Mouse (Mus musculus) kidney, embryonic 14.5 days (tissue): ENCODE results near the gene Hmgb1. TPM values are rescaled to one million over a fixed set of nuclear protein-coding genes. Genes with fewer than 3 reads are reported as not detected.

Experiments
- ATAC-seq: fragments of 200-750 bp; cut with Nextera tagmentation; 2 replicates; pipeline ENCODE4 v1.8.0; 2017; ENCODE audit warnings: moderate number of reproducible peaks, mild to moderate bottlenecking, moderate TSS enrichment, moderate library complexity; ENCODE audit not compliant: low FRiP score, low TSS enrichment
- H3K27ac ChIP-seq: fragments of 300-500 bp; sonication (generic); 2 replicates; pipeline ENCODE4 v1.5.1; 2014; ENCODE audit warnings: low read depth, mild to moderate bottlenecking, low read length, moderate library complexity, mixed read lengths
- H3K27me3 ChIP-seq: fragments of 300-500 bp; sonication (generic); 2 replicates; pipeline ENCODE4 v1.6.1; 2014; ENCODE audit warnings: mild to moderate bottlenecking, low read length; ENCODE audit not compliant: control insufficient read depth, insufficient read depth
- H3K36me3 ChIP-seq: fragments of 300-500 bp; sonication (generic); 2 replicates; pipeline ENCODE4 v1.6.1; 2014; ENCODE audit warnings: low read length, mixed read lengths; ENCODE audit not compliant: control insufficient read depth, insufficient read depth
- H3K4me1 ChIP-seq: fragments of 300-500 bp; sonication (generic); 2 replicates; pipeline ENCODE4 v1.6.1; 2014; ENCODE audit warnings: low read length, mixed read lengths; ENCODE audit not compliant: control insufficient read depth, insufficient read depth
- H3K4me2 ChIP-seq: fragments of 300-500 bp; sonication (generic); replicated peaks from 2 replicates; pipeline ENCODE4 v1.6.1; 2014; ENCODE audit warnings: low read depth, mild to moderate bottlenecking, low read length
- H3K4me3 ChIP-seq: fragments of 300-500 bp; sonication (generic); 2 replicates; pipeline ENCODE4 v1.5.1; 2014; ENCODE audit warnings: mild to moderate bottlenecking, low read length
- H3K9ac ChIP-seq: fragments of 300-500 bp; sonication (generic); 2 replicates; pipeline ENCODE4 v1.6.1; 2014; ENCODE audit warnings: low read depth, mild to moderate bottlenecking, low read length, moderate library complexity
- H3K9me3 ChIP-seq: fragments of 300-500 bp; sonication (generic); 2 replicates; pipeline ENCODE4 v1.6.1; 2016; ENCODE audit warnings: low read length; ENCODE audit not compliant: control insufficient read depth
- WGBS: fragments of 180-500 bp; shearing (Covaris S2); extraction: QIAGEN DNeasy Blood & Tissue Kit; methylation state at CpG from one replicate; pipeline ENCODE4 v1.1.7; 2014; 5-methylcytosine and 5-hydroxymethylcytosine counted together
- polyA plus RNA-seq: library from polyadenylated mRNA; unstranded; fragments of >200 nt; fragmentation: Nextera tagmentation; extraction: Ambion mirVana; gene quantifications from 2 replicates; pipeline ENCODE4 v1.2.1, GENCODE M21; 2014

The Hmgb1 gene
- polyA plus RNA-seq, 1 experiment from 2014 or later: 1,862 TPM

GRCm38 (mm10) chr5:149179826-149180225 lies 4.5 kb downstream of the Hmgb1 start:
- Histone ChIP-seq H3K9me3 (no peaks in the 10 kb centered on the region), H3K4me1 (no peaks in the 10 kb centered on the region), H3K27ac (no peak overlapping the region), H3K36me3 (no peaks in the 10 kb centered on the region), H3K4me3 (no peak overlapping the region), H3K27me3 (no peaks in the 10 kb centered on the region), H3K9ac (no peak overlapping the region), H3K4me2 (no peak overlapping the region)
- 40% methylated on average over 3 of the region's 3 CpGs for WGBS
- ATAC-seq: no peak

GRCm38 (mm10) chr5:149178095-149178494 lies 6.2 kb downstream of the Hmgb1 start:
- H3K9ac ChIP-seq: no peak overlapping the region
- no peak overlapping the region for H3K4me2 ChIP-seq
- no peaks in the 10 kb centered on the region for H3K27me3 ChIP-seq
- H3K27ac ChIP-seq: no peak overlapping the region
- WGBS: 89% methylated on average over 5 of the region's 5 CpGs
- no peaks in the 10 kb centered on the region for H3K36me3 ChIP-seq
- H3K4me3 ChIP-seq: no peak overlapping the region
- no peaks in the 10 kb centered on the region for H3K9me3 ChIP-seq
- H3K4me1 ChIP-seq: no peaks in the 10 kb centered on the region
- ATAC-seq: no peak

GRCm38 (mm10) chr5:149175736-149176135 lies 8.6 kb downstream of the Hmgb1 start:
- H3K9ac ChIP-seq: no peak overlapping the region
- no peak overlapping the region for H3K27ac ChIP-seq
- no peaks in the 10 kb centered on the region for H3K27me3 ChIP-seq
- WGBS: 94% methylated on average over 6 of the region's 6 CpGs
- no peak overlapping the region for H3K4me3 ChIP-seq
- no peaks in the 10 kb centered on the region for H3K4me1 ChIP-seq
- ATAC-seq: no peak
- H3K36me3 ChIP-seq: no peaks in the 10 kb centered on the region
- H3K9me3 ChIP-seq: no peaks in the 10 kb centered on the region
- no peak overlapping the region for H3K4me2 ChIP-seq

- no peak for ATAC-seq
- H3K4me1 ChIP-seq: no peaks in the 10 kb centered on the region
- no peaks in the 10 kb centered on the region for H3K9me3 ChIP-seq
- H3K36me3 ChIP-seq: no peaks in the 10 kb centered on the region
- H3K27me3 ChIP-seq: no peaks in the 10 kb centered on the region
- no peak overlapping the region for H3K4me3 ChIP-seq
- no peak overlapping the region for H3K4me2 ChIP-seq
- H3K27ac ChIP-seq: no peak overlapping the region
- 83% methylated on average over 7 of the region's 7 CpGs for WGBS
- no peak overlapping the region for H3K9ac ChIP-seq
Observed at GRCm38 (mm10) chr5:149174527-149174926, 9.8 kb downstream of the Hmgb1 start.

- Histone ChIP-seq H3K4me1 (no peaks in the 10 kb centered on the region), H3K36me3 (no peaks in the 10 kb centered on the region), H3K27ac (no peak overlapping the region), H3K27me3 (no peaks in the 10 kb centered on the region), H3K9ac (no peak overlapping the region), H3K9me3 (no peaks in the 10 kb centered on the region), H3K4me3 (no peak overlapping the region), H3K4me2 (no peak overlapping the region)
- no peak for ATAC-seq
- WGBS: 73% methylated on average over 10 of the region's 10 CpGs
Observed at GRCm38 (mm10) chr5:149172246-149172645, 12.0 kb downstream of the Hmgb1 start.

- H3K36me3 ChIP-seq: no peaks in the 10 kb centered on the region
- H3K9me3 ChIP-seq: no peaks in the 10 kb centered on the region
- ATAC-seq: no peak
- 47% methylated on average over 8 of the region's 8 CpGs for whole genome bisulfite sequencing
- H3K4me3 ChIP-seq: no peak overlapping the region
- no peaks in the 10 kb centered on the region for H3K27me3 ChIP-seq
- no peaks in the 10 kb centered on the region for H3K4me1 ChIP-seq
- H3K9ac ChIP-seq: no peak overlapping the region
- no peak overlapping the region for H3K27ac ChIP-seq
- H3K4me2 ChIP-seq: no peak overlapping the region
Observed at GRCm38 (mm10) chr5:149170841-149171588, 13.3 kb downstream of the Hmgb1 start.

GRCm38 (mm10) chr5:149168816-149169215 lies 15.5 kb downstream of the Hmgb1 start:
- H3K27ac ChIP-seq: no peak overlapping the region
- H3K9me3 ChIP-seq: no peaks in the 10 kb centered on the region
- H3K4me2 ChIP-seq: no peak overlapping the region
- ATAC-seq: no peak
- no peaks in the 10 kb centered on the region for H3K27me3 ChIP-seq
- H3K4me1 ChIP-seq: no peaks in the 10 kb centered on the region
- H3K4me3 ChIP-seq: no peak overlapping the region
- no peaks in the 10 kb centered on the region for H3K36me3 ChIP-seq
- H3K9ac ChIP-seq: no peak overlapping the region
- 94% methylated on average over 9 of the region's 9 CpGs for WGBS

GRCm38 (mm10) chr5:149168051-149168450 lies 16.2 kb downstream of the Hmgb1 start:
- Histone ChIP-seq H3K27me3 (no peaks in the 10 kb centered on the region), H3K27ac (no peak overlapping the region), H3K4me1 (no peaks in the 10 kb centered on the region), H3K4me3 (no peak overlapping the region), H3K36me3 (no peaks in the 10 kb centered on the region), H3K4me2 (no peak overlapping the region), H3K9me3 (no peaks in the 10 kb centered on the region), H3K9ac (no peak overlapping the region)
- no peak for ATAC-seq
- WGBS: 90% methylated on average over 2 of the region's 2 CpGs

GRCm38 (mm10) chr5:149166011-149166410 lies 18.3 kb downstream of the Hmgb1 start:
- Histone ChIP-seq H3K27ac (no peak overlapping the region), H3K27me3 (no peaks in the 10 kb centered on the region), H3K9ac (no peak overlapping the region), H3K36me3 (no peaks in the 10 kb centered on the region), H3K4me2 (no peak overlapping the region), H3K9me3 (no peaks in the 10 kb centered on the region), H3K4me1 (no peaks in the 10 kb centered on the region), H3K4me3 (no peak overlapping the region)
- WGBS: 95% methylated on average over 10 of the region's 10 CpGs
- ATAC-seq: no peak
